Mouse (Mus musculus): Measurements from ENCODE around the gene Uvrag. TPM values are rescaled to one million over a fixed set of nuclear protein-coding genes. Genes with fewer than 3 reads are reported as not detected.

Gene Uvrag
- polyA plus RNA-seq, 1 experiment: 13.9 TPM

DNA sequence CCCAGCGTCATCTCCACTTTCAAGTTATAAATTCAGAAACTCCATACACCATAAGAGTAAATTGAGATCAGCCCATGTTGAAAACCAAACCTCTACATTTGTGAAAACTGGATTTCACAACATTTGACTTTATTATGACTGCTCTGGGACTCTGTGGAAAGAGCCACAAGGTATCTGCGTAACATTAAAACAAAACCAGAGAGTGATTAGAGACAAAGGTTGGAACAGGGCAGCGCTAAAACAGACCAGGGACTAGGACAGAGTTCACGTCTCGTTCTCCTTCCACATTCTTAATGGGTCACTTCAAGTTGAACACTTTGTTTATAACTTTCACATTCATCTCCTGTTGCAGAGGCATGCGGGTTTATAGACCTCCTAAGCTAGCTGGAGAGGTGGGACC lies 198.2 kb downstream of the Uvrag start:
- Histone ChIP-seq H3K4me1 (peaks cover 28% of the 10 kb centered on the region), H3K27me3 (replicated peaks) (no peaks in the 10 kb centered on the region), H3K4me3 (replicated peaks) (no peak overlapping the region), H3K9me3 (no peaks in the 10 kb centered on the region), H3K36me3 (replicated peaks; ENCODE audit: low read length) (peaks cover 28% of the 10 kb centered on the region)
- TF ChIP-seq FLI1 (IDR thresholded peaks at IDR 0.05; ENCODE audit: low read length): no peak
- no peak for TF ChIP-seq GATA1 (IDR thresholded peaks at IDR 0.05; ENCODE audit: borderline replicate concordance, low read length)

GRCm38 (mm10) chr7:98939194-98939593 lies 201.7 kb downstream of the Uvrag start:
- Histone ChIP-seq H3K36me3 (replicated peaks; ENCODE audit: low read length) (peaks cover 46% of the 10 kb centered on the region), H3K27me3 (replicated peaks) (no peaks in the 10 kb centered on the region), H3K4me1 (peaks cover 19% of the 10 kb centered on the region), H3K4me3 (replicated peaks) (no peak overlapping the region), H3K9me3 (no peaks in the 10 kb centered on the region)
- TF ChIP-seq FLI1 (IDR thresholded peaks at IDR 0.05; ENCODE audit: low read length) (no peak), GATA1 (IDR thresholded peaks at IDR 0.05; ENCODE audit: borderline replicate concordance, low read length) (no peak)

DNA sequence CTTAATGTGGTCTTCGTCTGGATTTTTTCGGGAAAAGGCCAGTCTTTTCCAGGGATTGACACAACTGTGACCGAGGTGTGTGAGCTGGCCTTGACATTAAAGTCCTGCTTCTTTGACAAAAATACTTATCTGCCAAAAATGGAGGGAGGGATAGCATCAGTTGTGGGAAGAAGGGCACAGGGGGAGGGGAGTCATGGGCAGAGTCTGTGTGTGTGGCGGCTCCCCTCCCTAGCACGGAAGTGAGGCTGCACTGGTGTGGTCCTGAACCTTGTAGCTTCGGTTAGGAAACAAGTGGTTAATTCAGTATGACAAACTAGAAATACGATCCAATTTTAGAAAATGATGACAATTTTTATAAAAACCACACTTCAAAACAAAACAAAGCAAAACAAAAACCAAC lies 202.3 kb downstream of the Uvrag start:
- peaks cover 46% of the 10 kb centered on the region for H3K36me3 ChIP-seq (replicated peaks; ENCODE audit: low read length)
- no peak for TF ChIP-seq GATA1 (IDR thresholded peaks at IDR 0.05; ENCODE audit: borderline replicate concordance, low read length)
- TF ChIP-seq FLI1 (IDR thresholded peaks at IDR 0.05; ENCODE audit: low read length): no peak
- H3K4me3 ChIP-seq (replicated peaks): no peak overlapping the region
- H3K9me3 ChIP-seq: no peaks in the 10 kb centered on the region
- H3K27me3 ChIP-seq (replicated peaks): no peaks in the 10 kb centered on the region
- peaks cover 14% of the 10 kb centered on the region for H3K4me1 ChIP-seq

GRCm38 (mm10) chr7:98937079-98937813 lies 203.7 kb downstream of the Uvrag start:
- TF ChIP-seq FLI1 (IDR thresholded peaks at IDR 0.05; ENCODE audit: low read length) (no peak), GATA1 (IDR thresholded peaks at IDR 0.05; ENCODE audit: borderline replicate concordance, low read length) (no peak)

GRCm38 (mm10) chr7:98935757-98936156 lies 205.2 kb downstream of the Uvrag start:
- Histone ChIP-seq H3K27me3 (replicated peaks) (no peaks in the 10 kb centered on the region), H3K4me1 (peaks cover 11% of the 10 kb centered on the region), H3K9me3 (no peaks in the 10 kb centered on the region), H3K4me3 (replicated peaks) (no peak overlapping the region), H3K36me3 (replicated peaks; ENCODE audit: low read length) (peaks cover 46% of the 10 kb centered on the region)
- TF ChIP-seq FLI1 (IDR thresholded peaks at IDR 0.05; ENCODE audit: low read length): no peak

More at GRCm38 (mm10) chr7:98937079-98937813, 203.7 kb downstream of the Uvrag start:
- Histone ChIP-seq H3K9me3 (no peaks in the 10 kb centered on the region), H3K36me3 (replicated peaks; ENCODE audit: low read length) (peaks cover 46% of the 10 kb centered on the region), H3K27me3 (replicated peaks) (no peaks in the 10 kb centered on the region), H3K4me1 (peaks cover 13% of the 10 kb centered on the region), H3K4me3 (replicated peaks) (no peak overlapping the region)

- H3K27me3 ChIP-seq (replicated peaks): no peaks in the 10 kb centered on the region
- H3K4me3 ChIP-seq (replicated peaks): no peak overlapping the region
- no peak for TF ChIP-seq GATA1 (IDR thresholded peaks at IDR 0.05; ENCODE audit: borderline replicate concordance, low read length)
- no peak for TF ChIP-seq FLI1 (IDR thresholded peaks at IDR 0.05; ENCODE audit: low read length)
- H3K9me3 ChIP-seq: no peaks in the 10 kb centered on the region
- H3K4me1 ChIP-seq: peaks cover 15% of the 10 kb centered on the region
- H3K36me3 ChIP-seq (replicated peaks; ENCODE audit: low read length): peaks cover 43% of the 10 kb centered on the region
Measured at GRCm38 (mm10) chr7:98935193-98935592, 205.7 kb downstream of the Uvrag start.

- Histone ChIP-seq H3K27me3 (replicated peaks) (no peaks in the 10 kb centered on the region), H3K4me1 (peaks cover 43% of the 10 kb centered on the region), H3K36me3 (replicated peaks; ENCODE audit: low read length) (peaks cover 17% of the 10 kb centered on the region), H3K9me3 (no peaks in the 10 kb centered on the region), H3K4me3 (replicated peaks) (no peak overlapping the region)
- TF ChIP-seq GATA1 (IDR thresholded peaks at IDR 0.05; ENCODE audit: borderline replicate concordance, low read length) (no peak), FLI1 (IDR thresholded peaks at IDR 0.05; ENCODE audit: low read length) (no peak)
Measured at GRCm38 (mm10) chr7:98928336-98929025, 212.5 kb downstream of the Uvrag start.

GRCm38 (mm10) chr7:98926906-98927528 lies 213.9 kb downstream of the Uvrag start:
- H3K36me3 ChIP-seq (replicated peaks; ENCODE audit: low read length): peaks cover 17% of the 10 kb centered on the region
- H3K4me1 ChIP-seq: peaks cover 46% of the 10 kb centered on the region
- no peaks in the 10 kb centered on the region for H3K9me3 ChIP-seq
- TF ChIP-seq FLI1 (IDR thresholded peaks at IDR 0.05; ENCODE audit: low read length) (no peak), GATA1 (IDR thresholded peaks at IDR 0.05; ENCODE audit: borderline replicate concordance, low read length) (no peak)
- no peak overlapping the region for H3K4me3 ChIP-seq (replicated peaks)
- H3K27me3 ChIP-seq (replicated peaks): no peaks in the 10 kb centered on the region

GRCm38 (mm10) chr7:98924380-98924869 lies 216.5 kb downstream of the Uvrag start:
- H3K4me3 ChIP-seq (replicated peaks): no peak overlapping the region
- TF ChIP-seq GATA1 (IDR thresholded peaks at IDR 0.05; ENCODE audit: borderline replicate concordance, low read length): no peak
- no peak for TF ChIP-seq FLI1 (IDR thresholded peaks at IDR 0.05; ENCODE audit: low read length)
- H3K4me1 ChIP-seq: peaks cover 41% of the 10 kb centered on the region
- H3K27me3 ChIP-seq (replicated peaks): no peaks in the 10 kb centered on the region
- H3K9me3 ChIP-seq: no peaks in the 10 kb centered on the region
- H3K36me3 ChIP-seq (replicated peaks; ENCODE audit: low read length): peaks cover 21% of the 10 kb centered on the region

GRCm38 (mm10) chr7:98922984-98923383 lies 218.0 kb downstream of the Uvrag start:
- Histone ChIP-seq H3K36me3 (replicated peaks; ENCODE audit: low read length) (peaks cover 21% of the 10 kb centered on the region), H3K27me3 (replicated peaks) (no peaks in the 10 kb centered on the region), H3K9me3 (no peaks in the 10 kb centered on the region), H3K4me3 (replicated peaks) (no peak overlapping the region), H3K4me1 (peaks cover 30% of the 10 kb centered on the region)
- no peak for TF ChIP-seq FLI1 (IDR thresholded peaks at IDR 0.05; ENCODE audit: low read length)
- TF ChIP-seq GATA1 (IDR thresholded peaks at IDR 0.05; ENCODE audit: borderline replicate concordance, low read length): no peak
